Mouse (Mus musculus) lung, adult 2 months (tissue): Measurements from ENCODE around the gene Apom.

Experiments used
- CTCF ChIP-seq: fragments of 200-500 bp; IDR thresholded peaks from 2 replicates; pipeline ENCODE4 v1.5.1; 2011; ENCODE audit warnings: mild to moderate bottlenecking, low read length, control low read depth; ENCODE audit not compliant: insufficient read depth
- POLR2A ChIP-seq: fragments of 200-500 bp; IDR thresholded peaks from 2 replicates; pipeline ENCODE4 v1.6.1; 2011; ENCODE audit warnings: low read depth, mild to moderate bottlenecking, control low read depth, low read length, borderline replicate concordance; ENCODE audit errors: extremely low read depth

GRCm38 (mm10) chr17:35162730-35163129, 30.9 kb upstream of the Apom start:
- TF ChIP-seq POLR2A = no peak
- no peak for TF ChIP-seq CTCF
